Mouse (Mus musculus) heart, postnatal 0 days (tissue): ENCODE measurements around the gene Dnmbp. TPM values are rescaled to one million over a fixed set of nuclear protein-coding genes. Genes with fewer than 3 reads are reported as not detected.
A peak's percentile ranks its signal among the peaks of the same experiment; 100 is the strongest.

Experiments used
- ATAC-seq: fragments of 200-750 bp; cut with Nextera tagmentation; 2 replicates; pipeline ENCODE4 v1.8.0; 2017; ENCODE audit warnings: low read depth, moderate number of reproducible peaks, moderate library complexity; ENCODE audit not compliant: insufficient read depth
- DNase-seq: peaks from one replicate; pipeline ENCODE4 v3.0.0-alpha.2; 2016; ENCODE audit warnings: low spot score
- H3K27ac ChIP-seq: fragments of 300-500 bp; sonication (generic); 2 replicates; pipeline ENCODE4 v1.5.1; 2014; ENCODE audit warnings: low read depth, mild to moderate bottlenecking
- H3K27me3 ChIP-seq: fragments of 300-500 bp; sonication (generic); 2 replicates; pipeline ENCODE4 v1.6.1; 2014; ENCODE audit warnings: low read length, mixed read lengths; ENCODE audit not compliant: control insufficient read depth, insufficient read depth
- H3K36me3 ChIP-seq: fragments of 300-500 bp; sonication (generic); replicated peaks from 2 replicates; pipeline ENCODE4 v1.6.1; 2014; ENCODE audit warnings: low read length, mixed read lengths; ENCODE audit not compliant: control insufficient read depth, insufficient read depth
- H3K4me1 ChIP-seq: fragments of 300-500 bp; sonication (generic); 2 replicates; pipeline ENCODE4 v1.6.1; 2014; ENCODE audit warnings: antibody characterized with exemption; ENCODE audit not compliant: control insufficient read depth, insufficient read depth
- H3K4me2 ChIP-seq: fragments of 300-500 bp; sonication (generic); 2 replicates; pipeline ENCODE4 v1.6.1; 2014; ENCODE audit warnings: low read depth, mild to moderate bottlenecking, low read length, moderate library complexity
- H3K4me3 ChIP-seq: fragments of 300-500 bp; sonication (generic); 2 replicates; pipeline ENCODE4 v1.5.1; 2014; ENCODE audit warnings: low read depth, low read length
- H3K9ac ChIP-seq: fragments of 300-500 bp; sonication (generic); replicated peaks from 2 replicates; pipeline ENCODE4 v1.6.1; 2014; ENCODE audit warnings: low read depth, low read length, mixed read lengths
- H3K9me3 ChIP-seq: fragments of 300-500 bp; sonication (generic); replicated peaks from 2 replicates; pipeline ENCODE4 v1.6.1; 2016; ENCODE audit warnings: low read length; ENCODE audit not compliant: control insufficient read depth
- CTCF ChIP-seq: IDR thresholded peaks from 2 replicates; pipeline ENCODE4 v1.5.1; 2016; ENCODE audit warnings: antibody characterized with exemption, control low read depth, low read depth
- EP300 ChIP-seq: IDR thresholded peaks from 2 replicates; pipeline ENCODE4 v1.6.1; 2016; ENCODE audit warnings: antibody characterized with exemption, low read depth
- WGBS: fragments of 180-500 bp; shearing (Covaris S2); extraction: QIAGEN DNeasy Blood & Tissue Kit; methylation state at CpG from one replicate; pipeline ENCODE4 v1.1.7; 2014; 5-methylcytosine and 5-hydroxymethylcytosine counted together
- polyA plus RNA-seq: library from polyadenylated mRNA; unstranded; fragments of >200 nt; fragmentation: Nextera tagmentation; extraction: Ambion mirVana; gene quantifications from 2 replicates; pipeline ENCODE4 v1.2.1, GENCODE M21; 2015
- total RNA-seq: library from RNA; depleted of rRNA; stranded (reverse); fragments of >200 nt; gene quantifications from 2 replicates; pipeline ENCODE4 v1.2.3, GENCODE M21; 2014; ENCODE audit warnings: low replicate concordance

The Dnmbp gene
- total and polyA plus RNA-seq, 2 experiments from 2014 or later, result 6.0 to 12.4 TPM

DNA sequence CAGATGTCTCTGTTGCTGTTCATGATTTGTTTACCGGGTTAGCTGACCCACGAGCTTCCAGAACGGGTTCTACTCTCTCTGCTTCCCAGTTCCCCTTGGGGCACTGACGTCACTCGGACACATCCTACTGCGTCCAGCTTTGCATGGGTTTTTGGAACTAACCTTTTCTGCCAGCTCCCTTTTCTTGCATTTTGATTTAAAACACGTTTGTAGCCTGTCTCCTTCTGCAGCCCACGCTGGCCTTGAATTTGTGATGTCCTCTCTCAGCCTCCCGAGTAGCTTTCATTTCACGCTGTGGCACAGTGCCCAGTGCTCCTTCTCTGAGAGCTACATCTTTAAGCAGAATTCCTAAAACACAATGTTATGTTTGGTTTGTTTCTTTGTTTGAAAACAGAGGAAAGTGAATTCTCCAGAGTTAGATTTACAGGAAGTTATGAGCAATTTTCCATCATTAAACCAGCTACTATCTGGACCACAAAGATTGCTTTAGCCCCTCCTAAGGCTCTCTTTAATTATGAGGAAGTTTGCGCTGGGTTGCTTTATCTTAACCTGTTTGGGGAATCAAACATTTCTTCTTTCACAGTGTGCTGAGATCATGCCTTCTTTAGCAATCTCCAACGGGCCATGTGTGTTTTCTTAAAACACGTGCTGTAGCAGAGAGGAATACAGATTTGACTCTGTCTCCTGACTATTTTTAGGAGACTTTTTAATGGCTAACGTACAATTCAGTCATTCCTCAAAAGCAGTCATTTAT, 124.2 kb downstream of the Dnmbp start:
- Histone ChIP-seq H3K27ac (no peak overlapping the region), H3K27me3 (no peaks in the 10 kb centered on the region), H3K4me1 (no peaks in the 10 kb centered on the region), H3K4me2 (peak overlapping the region; percentile 24; the same call in 1 of the 2 replicates), H3K9me3 (no peaks in the 10 kb centered on the region), H3K36me3 (no peaks in the 10 kb centered on the region), H3K9ac (no peak overlapping the region), H3K4me3 (peak overlapping the region; percentile 18; the same call in 1 of the 2 replicates)
- no peak for DNase-seq
- ATAC-seq, result no peak
- 52% methylated on average over 14 of the region's 14 CpGs for WGBS
- no peak for TF ChIP-seq CTCF
- TF ChIP-seq EP300, result no peak

DNA sequence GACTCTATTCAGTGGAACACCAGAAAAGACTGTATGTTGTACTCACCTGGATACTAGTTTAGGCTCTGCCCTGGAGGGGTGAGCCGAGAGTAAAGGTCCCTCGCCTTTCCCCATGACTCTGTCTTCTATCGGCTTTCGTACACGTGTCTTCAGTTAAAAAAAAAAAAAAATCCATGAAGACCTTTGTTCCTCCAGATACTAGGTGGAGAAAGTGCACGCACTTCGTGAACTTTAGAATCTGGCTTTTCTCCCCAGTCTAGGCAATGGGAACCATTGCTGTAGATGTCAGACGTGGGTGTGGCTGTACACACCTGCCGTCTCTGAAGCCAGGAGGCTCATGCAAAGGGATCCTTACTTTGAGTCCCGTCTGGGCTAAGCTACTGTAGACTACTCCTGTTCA, 126.7 kb downstream of the Dnmbp start:
- WGBS, result 81% methylated on average over 10 of the region's 10 CpGs
- no peak overlapping the region for H3K9ac ChIP-seq
- no peak overlapping the region for H3K27ac ChIP-seq
- H3K4me3 ChIP-seq, result no peak overlapping the region
- no peaks in the 10 kb centered on the region for H3K9me3 ChIP-seq
- DNase-seq, result no peak
- H3K4me2 ChIP-seq, result no peak overlapping the region
- TF ChIP-seq EP300 (no peak), CTCF (no peak)
- no peak for ATAC-seq
- H3K27me3 ChIP-seq, result no peaks in the 10 kb centered on the region
- H3K36me3 ChIP-seq, result no peaks in the 10 kb centered on the region
- H3K4me1 ChIP-seq, result no peaks in the 10 kb centered on the region

DNA sequence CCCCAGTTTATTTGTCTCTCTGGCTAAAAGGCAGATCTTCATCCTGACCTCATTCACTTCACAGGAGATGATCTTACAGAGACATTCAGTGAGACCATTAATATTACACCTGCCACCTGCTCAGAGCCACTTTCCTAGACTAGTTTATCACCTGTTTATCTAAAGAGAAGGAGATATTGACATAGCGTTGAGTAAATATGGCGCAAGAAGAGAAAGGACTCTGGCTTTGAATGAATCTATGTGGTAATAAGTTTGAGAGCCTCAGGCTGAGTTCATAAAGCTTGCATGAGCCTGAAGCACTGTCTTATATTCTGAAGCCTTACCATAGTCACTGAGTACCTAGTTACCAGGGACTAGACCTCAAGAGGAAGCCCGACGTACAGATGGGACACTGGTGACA, 128.6 kb downstream of the Dnmbp start:
- no peaks in the 10 kb centered on the region for H3K27me3 ChIP-seq
- no peaks in the 10 kb centered on the region for H3K9me3 ChIP-seq
- no peak overlapping the region for H3K9ac ChIP-seq
- no peaks in the 10 kb centered on the region for H3K36me3 ChIP-seq
- TF ChIP-seq EP300 (no peak), CTCF (no peak)
- ATAC-seq (no peak), DNase-seq (no peak)
- no peak overlapping the region for H3K4me3 ChIP-seq
- H3K27ac ChIP-seq, result no peak overlapping the region
- no peak overlapping the region for H3K4me2 ChIP-seq
- H3K4me1 ChIP-seq, result no peaks in the 10 kb centered on the region
- 82% methylated on average over 4 of the region's 4 CpGs for WGBS

DNA sequence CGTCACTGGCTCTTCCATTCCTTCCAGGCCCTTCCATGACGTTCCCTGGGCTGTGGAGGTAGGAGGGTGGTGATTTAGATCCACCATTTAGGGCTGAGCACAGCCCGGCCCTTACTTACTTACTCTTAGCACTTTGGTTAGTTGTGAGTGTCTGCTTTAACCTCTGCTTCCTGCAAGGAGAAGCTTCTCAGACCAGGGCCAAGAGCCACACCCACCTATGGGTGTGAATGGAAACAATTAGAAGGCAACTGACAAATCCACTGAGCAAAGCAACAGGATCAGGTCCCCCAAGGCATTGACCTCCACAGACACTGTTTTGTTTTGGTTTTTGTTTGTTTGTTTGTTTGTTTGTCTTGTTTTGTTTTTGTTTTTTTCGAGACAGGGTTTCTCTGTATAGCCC, 130.7 kb downstream of the Dnmbp start:
- WGBS, result 47% methylated on average over 4 of the region's 4 CpGs
- DNase-seq (no peak), ATAC-seq (no peak)
- H3K36me3 ChIP-seq, result no peaks in the 10 kb centered on the region
- H3K4me2 ChIP-seq, result no peak overlapping the region
- no peaks in the 10 kb centered on the region for H3K27me3 ChIP-seq
- H3K4me1 ChIP-seq, result no peaks in the 10 kb centered on the region
- no peak overlapping the region for H3K4me3 ChIP-seq
- no peak overlapping the region for H3K27ac ChIP-seq
- H3K9me3 ChIP-seq, result no peaks in the 10 kb centered on the region
- no peak for TF ChIP-seq EP300
- H3K9ac ChIP-seq, result no peak overlapping the region

DNA sequence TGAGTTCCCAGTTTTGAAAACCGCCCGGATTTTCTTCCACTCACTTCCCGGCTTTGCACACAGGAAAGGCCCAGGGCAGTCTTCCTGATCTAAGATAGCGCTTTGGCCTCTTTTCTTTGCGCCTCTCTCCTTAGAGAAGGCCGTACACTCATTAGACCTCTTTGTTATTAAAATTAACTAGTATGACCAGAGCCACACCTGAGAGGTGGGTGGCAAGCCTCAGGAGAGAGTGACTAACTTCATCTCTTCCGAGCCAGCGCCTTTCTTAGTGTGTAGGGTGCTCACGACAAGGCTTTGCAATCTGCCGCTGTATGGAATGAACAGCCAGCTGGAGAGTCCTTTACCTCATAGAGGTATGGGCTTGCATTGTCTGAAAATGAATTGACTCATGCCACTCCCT, 136.1 kb downstream of the Dnmbp start:
- TF ChIP-seq CTCF (no peak), EP300 (no peak)
- ATAC-seq, result no peak
- no peak overlapping the region for H3K27ac ChIP-seq
- H3K9ac ChIP-seq, result no peak overlapping the region
- H3K27me3 ChIP-seq, result no peaks in the 10 kb centered on the region
- H3K36me3 ChIP-seq, result no peaks in the 10 kb centered on the region
- H3K9me3 ChIP-seq, result no peaks in the 10 kb centered on the region
- WGBS, result 76% methylated on average over 10 of the region's 10 CpGs
- no peak overlapping the region for H3K4me3 ChIP-seq
- no peak for DNase-seq
- H3K4me2 ChIP-seq, result no peak overlapping the region
- H3K4me1 ChIP-seq, result no peaks in the 10 kb centered on the region

DNA sequence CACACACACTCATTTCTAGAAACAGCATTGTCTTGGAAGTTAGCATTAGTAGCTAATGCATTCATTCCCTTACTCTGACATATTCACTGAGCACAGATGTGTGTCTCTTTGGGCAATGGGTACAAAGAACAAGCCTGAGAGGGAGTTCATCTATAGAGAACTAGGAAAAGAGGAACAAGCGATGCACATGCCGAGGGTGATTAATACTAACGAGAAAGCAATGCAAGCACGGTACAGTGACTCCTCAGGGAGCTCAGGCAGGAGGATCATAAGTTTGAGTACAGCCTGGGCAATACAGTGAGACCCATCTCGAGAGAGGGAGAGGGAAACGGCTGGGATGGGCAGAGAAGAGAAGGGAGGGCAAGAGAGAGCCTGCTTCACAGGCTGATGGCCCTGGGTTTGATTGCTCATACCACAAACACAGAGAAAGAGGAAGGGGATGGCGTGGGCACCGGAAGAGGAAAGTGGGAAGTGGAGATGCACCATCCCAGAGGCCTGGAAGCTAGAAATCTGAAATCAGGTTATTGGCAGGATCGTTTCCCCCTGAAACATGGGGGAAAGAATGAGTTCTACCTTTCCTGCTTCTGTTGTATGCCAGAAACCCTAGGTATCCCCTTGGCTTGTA, 138.5 kb downstream of the Dnmbp start:
- DNase-seq, result no peak
- Histone ChIP-seq H3K4me2 (no peak overlapping the region), H3K4me3 (no peak overlapping the region)

More for the DNA sequence above, 138.5 kb downstream of the Dnmbp start:
- H3K9me3 ChIP-seq, result no peaks in the 10 kb centered on the region
- no peaks in the 10 kb centered on the region for H3K36me3 ChIP-seq
- no peak for ATAC-seq
- no peaks in the 10 kb centered on the region for H3K27me3 ChIP-seq
- H3K27ac ChIP-seq, result no peak overlapping the region
- H3K9ac ChIP-seq, result no peak overlapping the region
- TF ChIP-seq EP300, result no peak
- H3K4me1 ChIP-seq, result no peaks in the 10 kb centered on the region
- whole genome bisulfite sequencing, result 73% methylated on average over 9 of the region's 9 CpGs
